In genomic region chr2:161661912-161662311, GRCm38 (mm10) we compare ENCODE assay signal across 21 mouse cellular contexts.
DNase-seq lines count a peak whose midpoint lies in the region; ATAC-seq and TF ChIP-seq lines count a peak whose summit lies in the region.
"Had no signal": no experiment of that assay in that cellular context is flagged by ENCODE, and none has a peak within 500 bp of the region (broad histone marks: within the 10 kb centered on the region; RNA-seq: fewer than 3 reads in every experiment).

No protein-coding gene starts in this region.

- no peaks in the 10 kb centered on the region for H3K27me3 ChIP-seq in forebrain, postnatal 0 days (ENCODE audit: insufficient read depth, low read length)
- H3K27me3 ChIP-seq in forebrain, embryonic 12.5 days: no peaks in the 10 kb centered on the region
- H3K27me3 ChIP-seq: intestine, embryonic 15.5 days; midbrain, embryonic 15.5 days had no signal

- H3K36me3 ChIP-seq in forebrain, postnatal 0 days (ENCODE audit: insufficient read depth): no peaks in the 10 kb centered on the region
- no peaks in the 10 kb centered on the region for H3K36me3 ChIP-seq in forebrain, embryonic 12.5 days (replicated peaks)
- H3K36me3 ChIP-seq: intestine, embryonic 15.5 days; limb, embryonic 12.5 days; midbrain, embryonic 15.5 days had no signal

- ATAC-seq in forebrain, postnatal 0 days: no peak
- no peak for ATAC-seq in forebrain, embryonic 12.5 days (ENCODE audit: low FRiP score)
- ATAC-seq: intestine, embryonic 15.5 days; liver, postnatal 0 days; midbrain, embryonic 15.5 days had no signal

- TF ChIP-seq CTCF in forebrain, postnatal 0 days (IDR thresholded peaks at IDR 0.05; ENCODE audit: low read depth): no peak

- no peaks in the 10 kb centered on the region for H3K9me3 ChIP-seq in forebrain, postnatal 0 days (ENCODE audit: low read length)
- H3K9me3 ChIP-seq in forebrain, embryonic 12.5 days: no peaks in the 10 kb centered on the region
- H3K9me3 ChIP-seq: intestine, embryonic 15.5 days; limb, embryonic 12.5 days; midbrain, embryonic 15.5 days had no signal

- no peak overlapping the region for H3K27ac ChIP-seq in forebrain, postnatal 0 days (ENCODE audit: low read depth, low read length)
- no peak overlapping the region for H3K27ac ChIP-seq in forebrain, embryonic 12.5 days
- H3K27ac ChIP-seq: gastrocnemius, adult 2 months; hindbrain, embryonic 14.5 days; intestine, embryonic 15.5 days; limb, embryonic 12.5 days; midbrain, embryonic 15.5 days had no signal

- H3K4me2 ChIP-seq in forebrain, postnatal 0 days (ENCODE audit: low read depth): no peak overlapping the region
- no peak overlapping the region for H3K4me2 ChIP-seq in forebrain, embryonic 12.5 days
- H3K4me2 ChIP-seq: hindbrain, embryonic 14.5 days; intestine, embryonic 15.5 days; limb, embryonic 12.5 days; liver, embryonic 11.5 days; midbrain, embryonic 15.5 days had no signal

- 25% methylated on average over 5 of the region's 5 CpGs for WGBS in forebrain, postnatal 0 days
- WGBS in forebrain, embryonic 12.5 days: 47% methylated on average over 5 of the region's 5 CpGs

- no peak overlapping the region for H3K9ac ChIP-seq in forebrain, postnatal 0 days
- H3K9ac ChIP-seq in forebrain, embryonic 12.5 days: no peak overlapping the region
- H3K9ac ChIP-seq: hindbrain, embryonic 14.5 days; intestine, embryonic 15.5 days; limb, embryonic 12.5 days; liver, postnatal 0 days; midbrain, embryonic 15.5 days had no signal

- H3K4me1 ChIP-seq in forebrain, postnatal 0 days (ENCODE audit: insufficient read depth): no peaks in the 10 kb centered on the region
- H3K4me1 ChIP-seq in forebrain, embryonic 12.5 days: no peaks in the 10 kb centered on the region
- H3K4me1 ChIP-seq: intestine, embryonic 15.5 days; limb, embryonic 12.5 days had no signal

- DNase-seq in forebrain, postnatal 0 days: peak; percentile 55
- DNase-seq in layer of hippocampus, adult 9-11 months: peak; percentile 18
- no peak for DNase-seq in layer of hippocampus, postnatal 36 days
- peak; percentile 6 for DNase-seq in right cerebral cortex, postnatal 25 days
- DNase-seq in right cerebral cortex, postnatal 14 days: no peak
- peak; percentile 58 for DNase-seq in telencephalon, adult 2 months (ENCODE audit: low read depth, low spot score)
- DNase-seq in ovary, adult 18-20 months (ENCODE audit: low spot score): no peak
- DNase-seq: adrenal gland, postnatal 10 days; cerebellum, adult 9-10 months; gastrocnemius, adult 2 months; kidney, adult 8-10 months; kidney, postnatal 25 days; liver, postnatal 0 days; lung, postnatal 14 days; thymus, postnatal 25 days had no signal

- H3K4me3 ChIP-seq in forebrain, postnatal 0 days (ENCODE audit: low read depth, low read length): no peak overlapping the region
- no peak overlapping the region for H3K4me3 ChIP-seq in forebrain, embryonic 12.5 days (replicated peaks)
- H3K4me3 ChIP-seq: gastrocnemius, adult 2 months; intestine, embryonic 15.5 days; limb, embryonic 12.5 days; midbrain, embryonic 15.5 days had no signal

Comparison
In these comparisons a context has a peak if more than half of its experiments do, and no peak if none do; other contexts are left out.
1. DNase-seq: peak in forebrain, postnatal 0 days (single experiment), layer of hippocampus, adult 9-11 months (single experiment), right cerebral cortex, postnatal 25 days (single experiment) and telencephalon, adult 2 months (single experiment); none in layer of hippocampus, postnatal 36 days (0 of 2), right cerebral cortex, postnatal 14 days (single experiment) and ovary, adult 18-20 months (single experiment).